Mouse (Mus musculus) urinary bladder, postnatal 36 days (tissue): ENCODE measurements around the gene Cabp4.
A peak's percentile ranks its signal among the peaks of the same experiment; 100 is the strongest.
"Not testable (repeated sequence)": the region's sequence is repeated elsewhere in the genome, so short reads cannot be mapped to it uniquely, and the experiment has no call there.

Experiments used
- DNase-seq, 2 experiments: peaks; one replicate each; pipeline ENCODE4 v3.0.0; 2022; ENCODE audit warnings: low spot score in 2 of 2, mixed read lengths in 1 of 2

Cabp4 gene

DNA sequence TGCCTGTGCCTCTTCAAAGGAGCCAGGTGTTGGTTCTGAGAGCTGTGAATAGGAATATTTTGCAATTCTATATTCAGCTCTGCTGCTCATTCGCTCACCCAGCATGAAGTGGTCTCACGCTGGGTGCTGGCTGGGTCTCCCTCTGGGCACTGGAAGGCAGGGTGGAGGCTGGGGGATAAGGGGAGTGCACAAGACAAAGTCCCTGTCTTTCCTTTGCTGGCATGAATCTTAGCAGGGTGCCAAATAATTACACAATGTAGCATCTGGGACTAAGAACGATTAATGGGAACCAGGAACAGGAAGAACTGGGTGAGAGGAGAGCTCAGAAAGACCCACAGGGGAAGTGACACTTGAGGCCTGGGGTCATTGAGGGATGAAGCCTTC is 3.2 kb upstream of the Cabp4 start:
- DNase-seq = no peak

DNA sequence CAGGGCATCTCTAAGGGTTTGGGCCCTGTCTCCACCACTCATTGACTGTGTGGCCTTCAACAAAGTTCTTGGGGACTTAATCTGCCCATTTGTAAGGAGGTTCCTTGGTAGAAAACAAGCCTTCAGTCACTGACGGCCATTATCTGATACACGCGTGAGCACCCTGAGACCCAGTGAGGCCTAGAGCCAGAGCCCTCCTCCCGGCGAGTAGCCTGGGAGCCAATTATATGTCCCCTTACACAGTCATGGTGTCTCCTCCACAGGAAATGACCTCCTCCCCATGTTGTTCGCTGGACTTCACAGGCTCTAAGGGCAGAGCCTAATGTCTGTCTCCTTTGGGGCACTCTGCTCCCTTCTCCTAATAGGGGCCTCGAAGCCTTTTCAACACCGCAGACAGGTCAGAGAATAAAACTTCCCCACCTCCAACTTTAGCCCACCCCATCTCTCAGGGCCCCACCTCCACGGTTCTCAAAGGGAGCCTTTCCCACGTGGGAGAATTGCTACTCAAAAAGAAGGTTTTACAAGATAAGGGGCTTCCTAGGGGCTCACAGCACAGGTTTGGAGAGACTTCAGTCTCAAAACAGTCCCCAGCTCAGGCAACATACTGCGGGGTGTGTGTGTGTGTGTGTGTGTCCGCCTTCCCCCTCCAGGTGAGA is 2.7 kb upstream of the Cabp4 start:
- DNase-seq = no peak

GRCm38 (mm10) chr19:4145936-4146335 is 2.1 kb upstream of the Cabp4 start:
- no peak for DNase-seq

DNA sequence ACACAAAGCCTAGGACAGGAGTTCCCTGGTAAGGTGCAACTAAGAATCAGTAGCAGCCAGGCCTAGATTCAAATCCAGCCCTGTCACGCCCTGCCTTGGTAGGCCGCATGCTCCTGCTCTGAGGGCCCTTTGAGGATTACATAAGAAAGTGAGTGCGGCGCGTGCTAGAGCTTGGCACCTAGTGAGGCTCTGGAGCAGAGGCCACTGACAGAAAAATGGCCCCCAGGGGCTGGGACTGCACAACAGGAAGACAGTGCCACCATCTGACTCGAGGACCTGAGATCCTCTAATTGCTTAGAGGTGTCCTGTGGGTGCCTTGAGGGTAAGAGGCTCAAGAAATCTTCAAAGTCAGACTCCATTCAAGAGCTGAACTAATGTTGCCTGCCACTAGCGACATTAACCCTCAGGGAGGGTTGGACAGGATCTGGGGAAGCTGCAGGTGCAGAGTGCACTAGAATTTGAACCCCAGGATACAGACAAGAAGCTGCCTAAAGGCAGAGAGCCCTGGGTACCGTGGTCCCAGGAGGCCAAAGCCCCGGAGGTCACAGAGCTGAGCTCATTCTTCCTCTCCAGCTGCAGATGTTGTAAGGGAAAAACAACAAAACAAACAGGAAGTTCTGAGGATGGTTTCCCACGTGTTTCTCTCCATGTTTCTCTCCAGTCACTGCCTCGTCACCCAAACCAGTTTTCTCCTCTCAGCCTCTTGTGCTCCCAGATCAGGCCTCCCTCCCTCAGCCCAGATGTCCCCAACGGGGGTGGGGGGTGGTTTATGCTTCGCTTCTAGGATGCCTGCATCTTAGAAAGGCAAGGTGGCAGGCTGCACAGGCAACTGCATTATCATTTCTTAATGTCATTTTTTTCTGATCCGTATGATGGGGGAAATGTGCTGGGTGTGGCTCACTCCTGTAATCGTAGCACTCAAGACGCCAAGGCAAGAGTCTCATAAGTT is 991 bp upstream of the Cabp4 start:
- peak in 1 of 2 experiments; percentile 54 for DNase-seq

GRCm38 (mm10) chr19:4142416-4143173 is 1.2 kb downstream of the Cabp4 start:
- DNase-seq = peak in 1 of 2 experiments; percentile 43

DNA sequence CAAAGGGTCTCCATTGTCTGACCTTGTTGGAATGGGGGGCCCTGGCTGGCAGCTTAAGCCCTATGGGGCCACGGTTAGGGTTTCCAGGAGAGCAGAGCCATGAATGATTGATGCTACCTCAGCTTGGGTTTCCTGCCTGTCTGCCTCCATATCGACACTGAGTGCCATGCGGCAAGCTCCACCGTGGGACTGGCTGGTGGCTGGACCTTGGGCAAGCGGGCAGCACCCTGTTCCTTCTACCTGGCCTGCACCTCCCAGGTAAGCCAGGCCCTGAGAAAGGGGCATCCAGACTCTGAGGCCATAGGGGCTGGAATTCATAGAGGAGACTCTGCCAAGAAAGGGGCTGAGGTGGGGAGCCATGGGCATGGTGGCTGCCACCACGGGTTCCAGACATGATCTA is 3.7 kb downstream of the Cabp4 start:
- DNase-seq = no peak

GRCm38 (mm10) chr19:4139446-4139845 is 4.4 kb downstream of the Cabp4 start, which contains the start of gene Gpr152:
Gene Gpr152 (plus strand): TSS chr19:4139787.
- DNase-seq = no peak

GRCm38 (mm10) chr19:4137913-4138312 is 5.9 kb downstream of the Cabp4 start:
- no peak for DNase-seq

GRCm38 (mm10) chr19:4136463-4136862 is 7.4 kb downstream of the Cabp4 start:
- no peak for DNase-seq

DNA sequence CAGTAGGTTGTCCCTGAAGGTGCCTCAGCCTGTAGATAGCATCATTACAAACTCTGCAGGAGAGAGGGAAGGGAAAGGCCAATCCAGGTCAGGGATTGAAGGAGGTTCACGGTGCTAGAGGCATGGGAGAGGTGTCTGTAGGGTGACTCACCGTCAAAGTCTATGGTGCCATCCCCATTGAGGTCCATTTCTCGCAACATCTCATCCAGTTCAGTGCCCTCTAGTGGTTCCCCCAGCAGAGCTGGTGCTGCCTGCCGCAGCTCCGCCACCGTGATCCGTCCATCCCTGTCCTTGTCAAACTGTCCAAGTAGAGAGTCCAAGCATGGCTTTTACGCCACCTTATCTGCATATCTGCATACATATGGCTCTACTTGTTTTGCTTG is 7.9 kb downstream of the Cabp4 start:
- not testable (repeated sequence) for DNase-seq

DNA sequence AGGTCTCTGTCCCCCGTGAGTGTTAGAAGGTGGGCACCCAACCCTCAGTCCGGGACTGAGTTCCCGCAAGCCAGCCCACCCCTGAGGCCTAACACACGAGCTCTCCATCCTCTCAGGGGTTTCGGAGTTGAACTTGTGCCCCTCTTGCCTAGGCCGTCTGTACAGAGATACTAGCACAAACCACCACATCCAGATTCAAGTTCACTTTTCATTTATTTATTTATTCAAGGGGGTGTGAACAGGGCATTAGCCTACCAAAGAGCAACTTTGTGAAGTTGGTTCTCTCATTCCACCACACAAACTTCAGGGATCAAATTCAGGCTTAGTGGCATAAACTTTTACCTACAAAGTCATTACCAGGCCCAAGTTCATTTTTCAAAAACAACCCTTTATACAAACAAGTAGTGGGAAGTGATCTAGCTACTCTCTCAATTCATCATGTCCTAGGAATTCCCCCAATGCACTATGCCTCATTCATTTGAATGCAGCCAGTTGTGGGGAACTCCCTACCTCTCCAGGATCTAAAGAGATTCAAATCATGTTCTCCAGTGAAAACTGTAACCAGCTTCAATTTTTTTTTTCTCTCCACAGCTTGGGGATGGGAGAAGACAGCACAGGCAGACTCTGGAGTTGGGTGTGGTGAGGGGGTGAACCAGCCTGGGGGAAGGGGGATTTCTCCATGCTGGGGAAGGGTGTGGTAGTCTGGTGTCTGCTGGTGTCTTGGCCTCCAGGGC is 8.4 kb downstream of the Cabp4 start:
- not testable (repeated sequence) for DNase-seq

- DNase-seq = no peak
Measured at GRCm38 (mm10) chr19:4134354-4134753, 9.5 kb downstream of the Cabp4 start.

DNA sequence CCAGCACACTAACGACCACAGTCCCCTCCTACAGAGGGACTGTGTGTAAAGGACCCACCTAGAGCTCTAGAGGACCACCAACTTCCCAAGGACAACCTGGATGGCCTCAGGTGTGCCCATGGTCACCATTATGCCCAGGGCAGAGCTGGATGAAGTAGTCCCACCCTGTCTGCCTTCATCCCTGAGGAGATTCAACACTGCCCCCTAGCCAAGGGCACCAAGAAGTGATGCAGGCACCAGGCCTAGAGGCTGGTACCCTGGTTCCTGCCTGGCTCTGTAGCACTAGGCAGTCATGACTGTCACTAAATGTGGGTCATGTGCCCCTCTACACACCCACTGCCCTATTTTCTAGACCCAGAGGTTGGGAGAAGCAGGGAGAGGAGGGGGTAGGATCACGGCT is 12.1 kb downstream of the Cabp4 start:
- no peak for DNase-seq

DNA sequence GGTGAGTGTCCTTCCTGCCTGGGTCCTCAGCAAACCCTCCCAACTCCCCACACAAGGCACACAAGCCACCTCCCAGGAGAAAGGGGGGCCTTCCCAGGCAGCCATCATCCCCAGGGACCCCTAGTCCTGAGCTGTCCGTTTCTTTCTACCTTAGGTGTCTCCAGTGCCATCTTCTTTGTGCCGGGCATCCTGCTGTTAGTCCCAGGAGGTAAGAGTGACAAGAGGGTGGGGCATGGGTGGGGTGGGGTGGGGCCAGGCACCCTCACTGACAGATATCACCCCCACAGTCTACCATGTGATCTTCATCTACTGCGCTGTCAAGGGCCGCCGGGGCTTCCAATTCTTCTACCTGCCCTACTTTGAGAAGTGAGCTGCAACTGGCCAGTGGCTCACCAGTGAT is 12.8 kb downstream of the Cabp4 start:
- DNase-seq = no peak

DNA sequence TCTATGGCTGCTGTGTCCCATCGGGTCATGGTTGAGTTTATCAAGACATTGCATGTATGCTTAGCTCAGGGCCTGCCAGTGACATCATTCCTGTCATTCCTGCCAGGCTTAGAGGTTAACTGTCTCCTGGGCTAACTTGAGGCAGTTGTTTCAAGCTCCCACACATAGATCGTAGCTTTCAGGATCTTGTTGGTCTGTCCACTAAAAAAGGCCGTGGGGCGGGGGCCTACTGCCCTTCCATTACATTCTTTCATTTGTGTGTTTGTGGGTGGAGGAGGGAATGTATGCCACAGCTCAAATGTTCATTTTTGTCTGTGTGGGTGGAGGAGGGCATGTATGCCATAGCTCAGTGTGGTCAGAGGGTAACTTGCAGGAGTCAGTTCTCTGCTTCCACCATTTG is 13.7 kb downstream of the Cabp4 start:
- no peak for DNase-seq

- DNase-seq = no peak
Measured at GRCm38 (mm10) chr19:4129462-4129861, 14.4 kb downstream of the Cabp4 start.

DNA sequence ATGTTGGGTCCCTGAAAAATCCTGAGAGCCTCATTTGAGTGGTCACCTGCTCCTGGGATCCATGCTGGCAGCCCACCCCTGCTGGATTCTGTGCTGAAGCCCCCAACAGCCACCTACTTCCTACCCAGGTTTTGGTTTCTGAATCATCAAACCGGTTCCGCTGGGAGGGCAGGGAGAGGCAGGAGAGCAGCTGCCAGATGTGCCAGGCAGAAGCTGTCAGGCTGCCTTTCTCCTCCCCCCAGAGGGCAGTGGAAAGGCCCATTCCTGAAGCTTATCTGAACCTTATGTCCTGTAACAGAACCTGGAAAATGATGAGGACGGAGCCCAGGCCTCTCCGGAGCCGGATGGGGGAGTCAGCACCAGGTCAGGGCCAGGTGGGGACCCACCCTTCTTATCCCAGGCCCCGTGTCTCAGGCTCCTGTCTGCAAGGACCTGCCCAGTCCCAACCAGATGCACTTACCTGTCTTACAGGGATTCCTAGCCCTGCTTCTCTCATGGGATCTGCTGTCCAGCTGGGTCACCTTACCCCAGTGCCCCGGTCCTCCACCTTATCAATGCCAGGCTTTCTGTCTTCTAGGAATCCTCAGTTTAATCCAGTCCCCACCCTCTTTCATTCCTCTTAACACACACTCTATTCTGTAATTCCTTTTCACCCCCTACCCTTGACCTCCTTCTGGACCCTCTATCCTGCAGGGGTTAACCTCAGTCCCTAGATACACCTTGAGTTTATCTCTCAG is 16.9 kb downstream of the Cabp4 start:
- DNase-seq = peak; percentile 62 to 65

DNA sequence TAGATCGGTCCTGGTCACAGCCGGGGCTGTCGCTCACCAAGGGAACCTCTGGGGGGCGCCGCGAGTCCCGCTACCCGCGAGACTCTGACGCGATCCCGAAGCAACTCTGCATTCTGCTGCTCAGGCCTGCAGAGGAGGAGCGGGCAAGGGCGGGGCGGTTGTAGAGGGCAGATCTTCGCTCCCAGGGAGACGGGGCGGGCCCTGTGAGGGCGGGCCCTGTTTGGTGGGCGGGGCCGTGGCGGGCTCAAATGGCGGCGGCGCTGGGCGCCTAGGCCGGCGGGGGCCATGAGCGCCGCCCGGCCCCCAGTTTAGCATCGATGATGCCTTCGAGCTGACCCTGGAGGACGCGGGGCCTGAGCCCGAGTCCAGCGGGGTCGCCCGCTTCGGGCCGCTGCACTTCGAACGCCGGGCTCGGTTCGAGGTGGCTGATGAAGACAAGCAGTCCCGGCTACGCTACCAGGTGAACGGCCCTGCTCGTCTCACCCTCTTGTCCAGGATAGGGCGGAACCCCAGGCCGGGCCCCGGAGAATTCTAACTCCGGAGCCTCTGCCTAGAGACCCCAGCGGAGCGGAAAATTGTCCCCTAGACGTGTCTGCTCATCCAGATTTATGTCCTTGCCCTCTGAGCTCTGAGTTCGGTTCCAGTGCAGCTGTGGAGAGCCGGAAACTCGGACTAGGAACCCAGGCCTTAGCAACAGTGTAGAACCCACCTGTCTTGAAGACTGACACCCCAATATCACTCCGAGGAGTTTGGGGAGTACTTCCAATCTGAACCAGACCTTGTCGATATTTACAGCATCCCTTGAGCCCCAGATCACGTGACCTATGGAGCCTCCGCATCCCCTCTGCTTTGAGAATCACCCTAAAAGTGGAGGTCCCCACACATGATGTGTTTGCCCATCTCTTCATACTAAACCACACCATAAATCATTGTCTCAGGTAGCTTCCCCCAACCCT is 17.8 kb downstream of the Cabp4 start, which contains the start of gene Aip:
TSS of gene Aip (minus strand) at position 118 of the 956 bp plus-strand sequence.
- DNase-seq = peak; percentile 96 to 99

DNA sequence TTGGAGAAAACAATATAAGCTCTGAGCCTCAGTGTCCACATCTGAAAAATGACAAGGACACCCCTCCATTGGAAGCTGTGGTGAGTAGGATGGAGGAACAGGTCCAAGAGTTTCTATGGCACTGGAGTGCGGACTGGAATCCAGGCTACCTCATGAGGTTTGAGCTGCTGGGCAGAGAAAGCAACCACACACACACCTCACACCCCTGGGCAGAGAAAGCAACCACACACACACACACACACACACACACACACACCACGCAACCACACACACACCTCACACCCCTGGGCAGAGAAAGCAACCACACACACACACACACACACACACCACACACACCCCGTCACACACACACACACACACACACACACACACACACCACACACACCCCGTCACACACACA is 18.6 kb downstream of the Cabp4 start:
- DNase-seq = not testable (repeated sequence)

DNA sequence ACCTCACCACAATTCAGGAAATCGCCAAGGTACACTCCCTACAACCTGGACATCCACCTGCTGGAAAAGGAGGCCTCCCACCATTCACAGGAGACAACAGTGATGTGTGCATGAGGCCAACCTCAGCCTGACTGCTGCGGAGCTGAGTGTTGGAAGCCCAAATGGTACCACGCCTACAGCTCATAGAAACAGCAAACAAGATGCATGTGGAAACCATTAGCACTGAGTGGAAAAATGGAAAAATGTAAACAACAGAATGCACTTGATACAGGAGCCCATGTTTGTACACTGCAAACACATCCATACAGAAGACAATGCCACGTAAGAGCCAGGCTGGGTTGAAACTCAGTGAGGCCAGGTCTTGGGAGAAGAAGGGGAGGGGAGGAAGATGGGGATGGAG is 19.4 kb downstream of the Cabp4 start:
- DNase-seq = no peak
